Mouse (Mus musculus): ENCODE measurements at regions not wholly inside any gene's neighbourhood (a gene's known extent, or its start where the extent isn't known, plus 50 kb on each side); places are given as distances from the start of the nearest gene placed in this dataset.

- CTCF ChIA-PET, result no interaction called here
These were observed 317.4 kb downstream of the Gm10184 start for GRCm38 (mm10) chr17:89592826-89593225.

GRCm38 (mm10) chr17:89559506-89559905, 350.7 kb downstream of the Gm10184 start:
- CTCF ChIA-PET, result no interaction called here

GRCm38 (mm10) chr17:89554754-89555153, 354.3 kb upstream of the Fshr start:
- CTCF ChIA-PET, result no interaction called here

- CTCF ChIA-PET, result no interaction called here
These were observed 353.1 kb upstream of the Fshr start for GRCm38 (mm10) chr17:89553597-89553996.

- CTCF ChIA-PET, result no interaction called here
These were observed 350.3 kb upstream of the Fshr start for GRCm38 (mm10) chr17:89550758-89551157.

- CTCF ChIA-PET, result no interaction called here
These were observed 321.4 kb upstream of the Fshr start for GRCm38 (mm10) chr17:89521912-89522311.

- CTCF ChIA-PET, result no interaction called here
These were observed 318.9 kb upstream of the Fshr start for GRCm38 (mm10) chr17:89519413-89519812.

GRCm38 (mm10) chr17:89505288-89505687, 304.8 kb upstream of the Fshr start:
- CTCF ChIA-PET, result no interaction called here

GRCm38 (mm10) chr17:89493547-89493946, 293.1 kb upstream of the Fshr start:
- CTCF ChIA-PET, result no interaction called here

- CTCF ChIA-PET, result no interaction called here
These were observed 266.0 kb upstream of the Fshr start for GRCm38 (mm10) chr17:89466486-89466885.

GRCm38 (mm10) chr17:89465883-89466282, 265.4 kb upstream of the Fshr start:
- CTCF ChIA-PET, result no interaction called here

- CTCF ChIA-PET, result no interaction called here
These were observed 260.0 kb upstream of the Fshr start for GRCm38 (mm10) chr17:89460438-89460837.

- CTCF ChIA-PET, result no interaction called here
These were observed 253.8 kb upstream of the Fshr start for GRCm38 (mm10) chr17:89454301-89454700.

- CTCF ChIA-PET, result no interaction called here
These were observed 250.2 kb upstream of the Fshr start for GRCm38 (mm10) chr17:89450724-89451123.

GRCm38 (mm10) chr17:89449391-89449790, 248.9 kb upstream of the Fshr start:
- CTCF ChIA-PET, result no interaction called here

- CTCF ChIA-PET, result no interaction called here
These were observed 233.8 kb upstream of the Fshr start for GRCm38 (mm10) chr17:89434288-89434687.

- CTCF ChIA-PET, result no interaction called here
These were observed 209.6 kb upstream of the Fshr start for GRCm38 (mm10) chr17:89410026-89410425.

GRCm38 (mm10) chr17:89405589-89405988, 205.1 kb upstream of the Fshr start:
- CTCF ChIA-PET, result no interaction called here

GRCm38 (mm10) chr17:89357241-89357640, 156.8 kb upstream of the Fshr start:
- CTCF ChIA-PET, result no interaction called here

- CTCF ChIA-PET, result no interaction called here
These were observed 140.2 kb upstream of the Fshr start for GRCm38 (mm10) chr17:89340497-89341205.

GRCm38 (mm10) chr17:89319602-89320288, 119.3 kb upstream of the Fshr start:
- CTCF ChIA-PET, result no interaction called here

GRCm38 (mm10) chr17:89318356-89318755, 117.9 kb upstream of the Fshr start:
- CTCF ChIA-PET, result no interaction called here

- CTCF ChIA-PET, result interaction anchor here (0.6 kb wide), 1 partner anchor 65 kb away, joined by 7 read pairs; no protein-coding TSS in a partner anchor
These were observed 110.7 kb upstream of the Fshr start for GRCm38 (mm10) chr17:89311133-89311532.

- CTCF ChIA-PET, result no interaction called here
These were observed 100.8 kb upstream of the Fshr start for GRCm38 (mm10) chr17:89301325-89301724.
